Comparison of ENCODE assay signal across 8 mouse cellular contexts in the genomic region with DNA sequence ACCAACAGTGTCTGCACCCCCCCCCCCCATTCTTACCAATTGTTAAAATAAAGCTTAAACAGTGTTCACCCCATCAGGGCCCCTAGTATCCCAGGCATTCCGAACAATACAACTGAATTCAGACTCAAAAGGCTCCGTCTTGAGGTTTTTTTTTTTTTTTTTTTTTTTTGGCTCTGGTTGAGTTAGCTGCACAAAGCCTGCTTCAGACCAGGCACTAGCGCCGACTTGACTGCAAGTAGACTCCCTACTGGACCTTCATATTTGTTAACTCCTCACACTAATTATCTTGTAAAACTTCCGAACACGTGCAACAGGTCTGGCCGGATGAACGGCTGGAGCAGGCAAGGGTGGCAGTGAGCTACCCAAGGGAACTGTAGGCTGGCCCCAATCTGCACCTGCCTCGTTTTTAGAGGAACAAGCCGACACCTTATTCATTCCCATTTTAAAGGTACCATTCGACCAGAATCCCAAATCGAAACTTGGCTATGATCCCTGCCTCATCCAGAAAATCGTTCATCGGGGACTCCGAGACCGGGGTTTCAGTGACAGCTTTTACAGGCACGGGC. TPM values are rescaled to one million over a fixed set of nuclear protein-coding genes. Genes with fewer than 3 reads are reported as not detected.
DNase-seq lines count a peak whose midpoint lies in the region; ATAC-seq lines count a peak whose summit lies in the region.

No protein-coding gene starts in this region.

- H3K9ac ChIP-seq in liver, embryonic 12.5 days = peak overlapping the region; percentile 87
- peak overlapping the region; percentile 93 for H3K9ac ChIP-seq in neural tube, embryonic 15.5 days (replicated peaks)

- peaks cover 16% of the 10 kb centered on the region for H3K4me1 ChIP-seq in hindbrain, embryonic 10.5 days (replicated peaks)
- peaks cover 29% of the 10 kb centered on the region for H3K4me1 ChIP-seq in liver, embryonic 12.5 days
- peaks cover 20% of the 10 kb centered on the region for H3K4me1 ChIP-seq in neural tube, embryonic 15.5 days

- H3K4me3 ChIP-seq in hindbrain, embryonic 10.5 days = peak overlapping the region; percentile 97
- peak overlapping the region; percentile 79 for H3K4me3 ChIP-seq in liver, embryonic 12.5 days
- peak overlapping the region; percentile 92 for H3K4me3 ChIP-seq in neural tube, embryonic 15.5 days (replicated peaks)

- no peaks in the 10 kb centered on the region for H3K9me3 ChIP-seq in hindbrain, embryonic 10.5 days
- H3K9me3 ChIP-seq in liver, embryonic 12.5 days (replicated peaks) = no peaks in the 10 kb centered on the region
- H3K9me3 ChIP-seq in neural tube, embryonic 15.5 days (replicated peaks) = no peaks in the 10 kb centered on the region

- H3K27ac ChIP-seq in hindbrain, embryonic 10.5 days = peak overlapping the region; percentile 95
- H3K27ac ChIP-seq in liver, embryonic 12.5 days = peak overlapping the region; percentile 78
- peak overlapping the region; percentile 86 for H3K27ac ChIP-seq in neural tube, embryonic 15.5 days (replicated peaks)

- H3K36me3 ChIP-seq in hindbrain, embryonic 10.5 days = peaks cover 41% of the 10 kb centered on the region
- peaks cover 41% of the 10 kb centered on the region for H3K36me3 ChIP-seq in liver, embryonic 12.5 days
- H3K36me3 ChIP-seq in neural tube, embryonic 15.5 days = peaks cover 35% of the 10 kb centered on the region

- H3K27me3 ChIP-seq in hindbrain, embryonic 10.5 days (ENCODE audit: insufficient read depth, poor library complexity, severe bottlenecking) = no peaks in the 10 kb centered on the region
- H3K27me3 ChIP-seq in liver, embryonic 12.5 days (replicated peaks) = no peaks in the 10 kb centered on the region
- H3K27me3 ChIP-seq in neural tube, embryonic 15.5 days (replicated peaks) = no peaks in the 10 kb centered on the region

- peak overlapping the region; percentile 87 for H3K4me2 ChIP-seq in liver, embryonic 12.5 days
- peak overlapping the region; percentile 83 for H3K4me2 ChIP-seq in neural tube, embryonic 15.5 days

- peak; percentile 46 for ATAC-seq in liver, embryonic 12.5 days
- ATAC-seq in neural tube, embryonic 15.5 days (ENCODE audit: low FRiP score) = peak; percentile 26; the same call in 1 of the 2 replicates

- peak; percentile 24 to 35 for DNase-seq in frontal cortex, postnatal 36 days (ENCODE audit: low spot score in 2 of 2)
- no peak for DNase-seq in frontal cortex, postnatal 10 days (ENCODE audit: low spot score in 2 of 2)
- peak; percentile 50 for DNase-seq in 3T3-L1 (ENCODE audit: low read depth, low spot score)
- peak; percentile 17 for DNase-seq in brain, adult 2 months (ENCODE audit: low read depth, low spot score)
- peak; percentile 46 for DNase-seq in hindbrain, embryonic 10.5 days (ENCODE audit: low spot score)
- DNase-seq in cerebellum, postnatal 4 days (ENCODE audit: low spot score in 2 of 2) = no peak

- 2% methylated on average over 17 of the region's 17 CpGs for WGBS in hindbrain, embryonic 10.5 days
- under 1% methylated on average over 17 of the region's 17 CpGs for WGBS in liver, embryonic 12.5 days (ENCODE audit: insufficient replicate concordance)
- under 1% methylated on average over 17 of the region's 17 CpGs for WGBS in neural tube, embryonic 15.5 days

RNA-seq across cellular contexts. Expression of a gene that starts 0.8 kb away (rescaled TPM):
- 312 and 323 TPM in 2 replicates for polyA plus RNA-seq in hindbrain, embryonic 10.5 days (2016; fragmentation: Nextera tagmentation; extraction: Ambion mirVana)
- polyA plus RNA-seq in liver, embryonic 12.5 days (2016; fragmentation: Nextera tagmentation; extraction: Ambion mirVana) = 248 and 257 TPM in 2 replicates
- polyA plus RNA-seq in neural tube, embryonic 15.5 days (2015; fragmentation: Nextera tagmentation; extraction: Ambion mirVana) = 242 and 256 TPM in 2 replicates

Comparison
In these comparisons a context has a peak if more than half of its experiments do, and no peak if none do; other contexts are left out.
1. DNase-seq: peak in frontal cortex, postnatal 36 days (2 of 2), 3T3-L1 (single experiment), brain, adult 2 months (single experiment) and hindbrain, embryonic 10.5 days (single experiment); none in frontal cortex, postnatal 10 days (0 of 2) and cerebellum, postnatal 4 days (0 of 2).
2. Peak in every context shown above with its lines, with median percentiles within 50 percentile points of each other: H3K27ac ChIP-seq and H3K4me3 ChIP-seq.